Mouse (Mus musculus): ENCODE results near the gene Hs3st3b1. TPM values are rescaled to one million over a fixed set of nuclear protein-coding genes. Genes with fewer than 3 reads are reported as not detected.

The Hs3st3b1 gene
- polyA plus RNA-seq, 1 experiment from 2014 or later, result 13.4 TPM

- Histone ChIP-seq H3K9me3 (no peaks in the 10 kb centered on the region), H3K27me3 (ENCODE audit: insufficient read depth, poor library complexity, severe bottlenecking) (peaks cover 55% of the 10 kb centered on the region)
Observed at GRCm38 (mm10) chr11:63948371-63948770, 26.3 kb upstream of the Hs3st3b1 start.

GRCm38 (mm10) chr11:63947024-63947423 is 24.9 kb upstream of the Hs3st3b1 start:
- DNase-seq (ENCODE audit: low spot score), result no peak
- no peaks in the 10 kb centered on the region for H3K36me3 ChIP-seq
- H3K9me3 ChIP-seq, result no peaks in the 10 kb centered on the region
- no peak overlapping the region for H3K4me3 ChIP-seq
- H3K27me3 ChIP-seq (ENCODE audit: insufficient read depth, poor library complexity, severe bottlenecking), result peaks cover 50% of the 10 kb centered on the region
- peaks cover 12% of the 10 kb centered on the region for H3K4me1 ChIP-seq (replicated peaks)
- H3K27ac ChIP-seq, result no peak overlapping the region
- 91% methylated on average over 2 of the region's 2 CpGs for WGBS

More at GRCm38 (mm10) chr11:63948371-63948770, 26.3 kb upstream of the Hs3st3b1 start:
- H3K27ac ChIP-seq, result no peak overlapping the region
- H3K4me3 ChIP-seq, result no peak overlapping the region
- no peaks in the 10 kb centered on the region for H3K36me3 ChIP-seq
- H3K4me1 ChIP-seq (replicated peaks), result peaks cover 26% of the 10 kb centered on the region
- no peak for DNase-seq (ENCODE audit: low spot score)
- 85% methylated on average over 11 of the region's 11 CpGs for WGBS

GRCm38 (mm10) chr11:63943947-63944346 is 21.9 kb upstream of the Hs3st3b1 start:
- Histone ChIP-seq H3K27ac (no peak overlapping the region), H3K4me1 (replicated peaks) (no peaks in the 10 kb centered on the region), H3K36me3 (no peaks in the 10 kb centered on the region), H3K4me3 (no peak overlapping the region), H3K9me3 (no peaks in the 10 kb centered on the region), H3K27me3 (ENCODE audit: insufficient read depth, poor library complexity, severe bottlenecking) (peaks cover 42% of the 10 kb centered on the region)
- DNase-seq (ENCODE audit: low spot score), result no peak
- WGBS, result 92% methylated on average over 3 of the region's 3 CpGs

DNA sequence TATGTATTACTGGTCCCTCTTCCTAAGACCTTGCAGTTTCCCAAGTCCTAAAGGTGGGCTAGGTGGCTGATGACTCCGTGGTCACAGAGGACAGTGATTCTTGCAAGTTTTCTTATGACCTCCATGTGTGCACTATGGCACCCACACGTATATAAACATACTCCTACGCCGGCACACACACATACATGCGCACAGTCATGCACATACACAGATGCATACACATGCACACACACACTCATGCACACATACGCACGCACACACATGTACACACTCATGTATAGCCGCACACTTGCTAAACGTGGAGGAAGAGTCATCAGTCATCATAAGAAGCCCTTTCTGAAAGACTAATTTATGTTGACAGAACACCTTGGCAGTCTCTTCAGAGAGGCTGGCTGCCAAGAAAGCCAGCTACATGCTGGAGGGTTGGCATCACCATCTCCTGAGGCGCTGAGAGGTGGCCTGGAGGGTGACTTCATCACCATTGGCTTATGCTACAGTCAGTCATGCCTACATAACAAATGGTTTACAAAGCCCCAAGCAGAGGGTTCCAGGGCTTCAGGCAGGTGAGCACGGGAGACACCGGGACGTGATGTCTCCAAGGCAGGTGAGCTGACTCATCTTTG is 21.3 kb upstream of the Hs3st3b1 start:
- Histone ChIP-seq H3K4me1 (replicated peaks) (no peaks in the 10 kb centered on the region), H3K27ac (no peak overlapping the region), H3K27me3 (ENCODE audit: insufficient read depth, poor library complexity, severe bottlenecking) (peaks cover 42% of the 10 kb centered on the region), H3K36me3 (no peaks in the 10 kb centered on the region), H3K4me3 (no peak overlapping the region), H3K9me3 (no peaks in the 10 kb centered on the region)
- DNase-seq (ENCODE audit: low spot score), result no peak
- 93% methylated on average over 13 of the region's 13 CpGs for WGBS

DNA sequence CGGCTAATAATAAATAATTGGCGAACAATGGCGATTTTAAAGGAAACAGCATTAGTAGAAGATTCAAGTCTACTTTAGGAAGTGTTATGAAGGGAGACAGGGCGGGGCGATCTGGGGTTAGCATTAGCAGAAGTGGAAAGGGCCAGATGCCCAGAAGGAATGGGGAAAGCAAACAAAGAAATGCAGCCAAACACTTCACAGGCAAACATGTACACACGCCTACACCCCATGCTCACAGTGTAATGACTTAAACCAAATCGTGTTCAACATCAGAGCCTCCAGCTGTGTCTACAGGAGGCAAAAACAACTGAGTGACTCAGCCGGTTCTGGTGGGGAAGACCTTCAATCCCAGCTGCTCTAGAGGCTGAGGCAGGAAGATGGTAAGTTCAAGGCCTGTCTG is 20.1 kb upstream of the Hs3st3b1 start:
- Histone ChIP-seq H3K4me1 (replicated peaks) (no peaks in the 10 kb centered on the region), H3K4me3 (no peak overlapping the region), H3K27ac (no peak overlapping the region), H3K36me3 (no peaks in the 10 kb centered on the region), H3K9me3 (no peaks in the 10 kb centered on the region), H3K27me3 (ENCODE audit: insufficient read depth, poor library complexity, severe bottlenecking) (peaks cover 38% of the 10 kb centered on the region)
- 79% methylated on average over 8 of the region's 8 CpGs for whole genome bisulfite sequencing
- no peak for DNase-seq (ENCODE audit: low spot score)

GRCm38 (mm10) chr11:63936641-63937040 is 14.6 kb upstream of the Hs3st3b1 start:
- Histone ChIP-seq H3K9me3 (no peaks in the 10 kb centered on the region), H3K4me3 (no peak overlapping the region), H3K27me3 (ENCODE audit: insufficient read depth, poor library complexity, severe bottlenecking) (peaks cover 77% of the 10 kb centered on the region), H3K4me1 (replicated peaks) (no peaks in the 10 kb centered on the region), H3K36me3 (no peaks in the 10 kb centered on the region), H3K27ac (no peak overlapping the region)
- DNase-seq (ENCODE audit: low spot score), result no peak
- WGBS, result 34% methylated on average over 3 of the region's 3 CpGs

DNA sequence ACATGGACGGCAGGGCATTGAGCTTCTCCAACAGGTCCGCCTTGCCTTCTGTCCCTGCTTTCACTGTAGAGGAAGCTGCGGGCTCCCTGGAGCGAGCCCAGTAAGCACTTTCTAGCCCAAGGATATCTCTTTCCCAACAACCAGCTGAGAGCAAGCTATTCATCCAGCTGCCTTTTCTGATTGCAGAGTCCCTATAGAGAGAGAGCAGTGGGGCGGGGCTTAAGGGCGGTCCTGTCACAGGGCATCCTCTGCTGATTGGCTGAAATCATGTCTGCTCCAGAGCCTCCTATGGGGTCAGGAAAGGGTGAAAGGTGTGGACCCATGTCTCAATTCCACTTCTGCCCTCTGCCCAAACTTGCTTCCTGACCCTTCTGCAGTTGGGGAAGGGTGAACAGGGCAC is 4.8 kb upstream of the Hs3st3b1 start:
- Histone ChIP-seq H3K4me3 (no peak overlapping the region), H3K9me3 (no peaks in the 10 kb centered on the region), H3K4me1 (replicated peaks) (peaks cover 40% of the 10 kb centered on the region), H3K27me3 (ENCODE audit: insufficient read depth, poor library complexity, severe bottlenecking) (peaks cover 59% of the 10 kb centered on the region), H3K36me3 (no peaks in the 10 kb centered on the region), H3K27ac (no peak overlapping the region)
- no peak for DNase-seq (ENCODE audit: low spot score)
- 75% methylated on average over 6 of the region's 6 CpGs for WGBS

- Histone ChIP-seq H3K27ac (peak overlapping the region; percentile 76), H3K9me3 (no peaks in the 10 kb centered on the region), H3K4me1 (replicated peaks) (peaks cover 57% of the 10 kb centered on the region), H3K4me3 (peak overlapping the region; percentile 83), H3K36me3 (no peaks in the 10 kb centered on the region), H3K27me3 (ENCODE audit: insufficient read depth, poor library complexity, severe bottlenecking) (peaks cover 75% of the 10 kb centered on the region)
- under 1% methylated on average over 31 of the region's 31 CpGs for WGBS
- DNase-seq (ENCODE audit: low spot score), result peak; percentile 88
Observed at GRCm38 (mm10) chr11:63925161-63925582, 3.1 kb upstream of the Hs3st3b1 start.

DNA sequence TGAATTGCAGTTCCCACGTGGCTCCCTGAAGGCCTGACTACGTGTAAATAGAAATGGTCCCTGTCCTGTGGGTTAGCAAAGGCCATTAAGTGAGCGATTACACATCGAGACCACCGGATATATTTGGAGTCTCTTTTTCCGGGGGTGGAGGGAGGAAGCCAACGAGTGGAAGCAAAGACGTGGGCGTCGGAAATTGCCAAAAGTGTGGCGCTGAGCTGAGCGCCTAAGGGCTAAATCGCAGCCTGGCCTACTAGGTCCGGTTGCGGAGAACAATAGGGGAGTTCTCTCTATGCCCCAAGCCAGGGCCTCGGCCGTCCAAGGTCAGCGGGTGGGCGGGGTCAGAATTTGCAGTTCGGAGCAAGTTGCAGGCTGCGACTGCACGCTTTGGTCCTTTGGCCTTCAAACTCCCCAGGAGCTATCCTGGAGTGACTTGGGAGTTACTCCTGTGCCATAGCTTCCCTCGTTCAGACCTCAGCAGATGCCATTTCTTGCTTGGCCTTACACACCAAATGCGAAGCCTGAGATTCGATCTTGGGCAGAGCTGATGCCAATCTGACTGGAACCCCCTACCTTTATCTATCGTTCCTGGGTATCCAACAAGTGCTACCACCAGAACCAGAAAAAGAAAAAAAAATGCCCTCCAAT is 2.3 kb upstream of the Hs3st3b1 start:
- H3K9me3 ChIP-seq, result no peaks in the 10 kb centered on the region
- peaks cover 78% of the 10 kb centered on the region for H3K27me3 ChIP-seq (ENCODE audit: insufficient read depth, poor library complexity, severe bottlenecking)
- DNase-seq (ENCODE audit: low spot score), result peak; percentile 64
- peak overlapping the region; percentile 30; the same call in 1 of the 2 replicates for H3K27ac ChIP-seq
- H3K4me1 ChIP-seq (replicated peaks), result peaks cover 65% of the 10 kb centered on the region
- H3K4me3 ChIP-seq, result peak overlapping the region; percentile 83
- 2% methylated on average over 26 of the region's 26 CpGs for WGBS
- no peaks in the 10 kb centered on the region for H3K36me3 ChIP-seq

DNA sequence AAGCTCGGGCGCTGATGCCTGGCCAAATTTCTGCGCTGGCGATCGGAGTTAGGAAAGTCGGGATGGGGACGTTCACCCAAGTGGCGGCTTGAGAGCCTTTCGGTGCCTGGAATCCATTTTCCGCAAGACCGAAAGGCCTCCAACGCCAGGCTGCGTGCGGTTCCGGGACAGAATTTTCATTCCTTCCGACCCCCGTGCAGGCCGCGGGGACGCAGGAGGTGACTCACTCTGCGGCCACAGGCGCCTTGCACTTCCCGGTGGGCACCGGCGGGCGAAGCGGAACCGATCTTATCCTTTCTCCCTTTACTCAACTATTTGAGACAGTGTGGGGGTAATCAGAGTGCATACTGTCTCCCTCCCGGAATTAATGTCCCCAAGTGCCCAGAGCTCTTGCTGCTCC is 1.3 kb upstream of the Hs3st3b1 start:
- DNase-seq (ENCODE audit: low spot score), result peak; percentile 62
- under 1% methylated on average over 29 of the region's 29 CpGs for WGBS
- Histone ChIP-seq H3K9me3 (no peaks in the 10 kb centered on the region), H3K36me3 (no peaks in the 10 kb centered on the region), H3K27ac (peak overlapping the region; percentile 57; the same call in 1 of the 2 replicates), H3K4me3 (peak overlapping the region; percentile 83), H3K4me1 (replicated peaks) (peaks cover 75% of the 10 kb centered on the region), H3K27me3 (ENCODE audit: insufficient read depth, poor library complexity, severe bottlenecking) (peaks cover 87% of the 10 kb centered on the region)

GRCm38 (mm10) chr11:63921044-63921951 is 792 bp downstream of the Hs3st3b1 start:
- DNase-seq (ENCODE audit: low spot score), result peak; percentile 62
- Histone ChIP-seq H3K27ac (peak overlapping the region; percentile 91), H3K9me3 (no peaks in the 10 kb centered on the region), H3K36me3 (no peaks in the 10 kb centered on the region), H3K4me1 (replicated peaks) (peaks cover 90% of the 10 kb centered on the region), H3K27me3 (ENCODE audit: insufficient read depth, poor library complexity, severe bottlenecking) (peaks cover 94% of the 10 kb centered on the region), H3K4me3 (peak overlapping the region; percentile 83)
- WGBS, result under 1% methylated on average over 80 of the region's 80 CpGs

- no peaks in the 10 kb centered on the region for H3K9me3 ChIP-seq
- WGBS, result under 1% methylated on average over 33 of the region's 33 CpGs
- no peaks in the 10 kb centered on the region for H3K36me3 ChIP-seq
- peaks cover 91% of the 10 kb centered on the region for H3K4me1 ChIP-seq (replicated peaks)
- peak; percentile 88 for DNase-seq (ENCODE audit: low spot score)
- H3K27me3 ChIP-seq (ENCODE audit: insufficient read depth, poor library complexity, severe bottlenecking), result peaks cover 94% of the 10 kb centered on the region
- H3K27ac ChIP-seq, result peak overlapping the region; percentile 91
- peak overlapping the region; percentile 83 for H3K4me3 ChIP-seq
Observed at GRCm38 (mm10) chr11:63920531-63920930, 1.6 kb downstream of the Hs3st3b1 start.
